Mouse (Mus musculus) neural tube, embryonic 11.5 days (tissue): ENCODE measurements around the gene Vrk3. TPM values are rescaled to one million over a fixed set of nuclear protein-coding genes. Genes with fewer than 3 reads are reported as not detected.
"Not testable (repeated sequence)": the region's sequence is repeated elsewhere in the genome, so short reads cannot be mapped to it uniquely, and the experiment has no call there.

Experiments used
- ATAC-seq: fragments of 200-750 bp; cut with Nextera tagmentation; 2 replicates; pipeline ENCODE4 v1.8.0; 2017; ENCODE audit warnings: moderate number of reproducible peaks, mild to moderate bottlenecking, moderate TSS enrichment, moderate library complexity; ENCODE audit not compliant: insufficient read depth, low FRiP score, low TSS enrichment
- DNase-seq: peaks from one replicate; pipeline ENCODE4 v3.0.0-alpha.2; 2015; ENCODE audit warnings: low spot score
- H3K27ac ChIP-seq: fragments of 300-500 bp; sonication (generic); 2 replicates; pipeline ENCODE4 v1.5.1; 2014; ENCODE audit warnings: low read depth, mild to moderate bottlenecking, low read length
- H3K27me3 ChIP-seq: fragments of 300-500 bp; sonication (generic); 2 replicates; pipeline ENCODE4 v1.6.1; 2014; ENCODE audit warnings: mild to moderate bottlenecking, low read length, mixed read lengths; ENCODE audit not compliant: control insufficient read depth, insufficient read depth
- H3K36me3 ChIP-seq: fragments of 300-500 bp; sonication (generic); 2 replicates; pipeline ENCODE4 v1.6.1; 2014; ENCODE audit warnings: mild to moderate bottlenecking, low read length, moderate library complexity, mixed read lengths; ENCODE audit not compliant: control insufficient read depth, insufficient read depth
- H3K4me1 ChIP-seq: fragments of 300-500 bp; sonication (generic); 2 replicates; pipeline ENCODE4 v1.6.1; 2014; ENCODE audit warnings: low read length, mixed read lengths; ENCODE audit not compliant: control insufficient read depth, insufficient read depth
- H3K4me2 ChIP-seq: fragments of 300-500 bp; sonication (generic); 2 replicates; pipeline ENCODE4 v1.6.1; 2014; ENCODE audit warnings: low read depth, mild to moderate bottlenecking, moderate library complexity
- H3K4me3 ChIP-seq: fragments of 300-500 bp; sonication (generic); 2 replicates; pipeline ENCODE4 v1.5.1; 2014; ENCODE audit warnings: low read depth, low read length
- H3K9ac ChIP-seq: fragments of 300-500 bp; sonication (generic); 2 replicates; pipeline ENCODE4 v1.6.1; 2014; ENCODE audit warnings: mild to moderate bottlenecking, low read length
- H3K9me3 ChIP-seq: fragments of 300-500 bp; sonication (generic); 2 replicates; pipeline ENCODE4 v1.6.1; 2016; ENCODE audit warnings: low read length; ENCODE audit not compliant: control insufficient read depth
- WGBS: fragments of 180-500 bp; shearing (Covaris S2); extraction: QIAGEN DNeasy Blood & Tissue Kit; methylation state at CpG from one replicate; pipeline ENCODE4 v1.1.7; 2014; 5-methylcytosine and 5-hydroxymethylcytosine counted together
- polyA plus RNA-seq: library from polyadenylated mRNA; unstranded; fragments of >200 nt; fragmentation: Nextera tagmentation; extraction: Ambion mirVana; gene quantifications from 2 replicates; pipeline ENCODE4 v1.2.1, GENCODE M21; 2014

Gene Vrk3
- polyA plus RNA-seq, result 37.5 and 41.2 TPM in 2 replicates

DNA sequence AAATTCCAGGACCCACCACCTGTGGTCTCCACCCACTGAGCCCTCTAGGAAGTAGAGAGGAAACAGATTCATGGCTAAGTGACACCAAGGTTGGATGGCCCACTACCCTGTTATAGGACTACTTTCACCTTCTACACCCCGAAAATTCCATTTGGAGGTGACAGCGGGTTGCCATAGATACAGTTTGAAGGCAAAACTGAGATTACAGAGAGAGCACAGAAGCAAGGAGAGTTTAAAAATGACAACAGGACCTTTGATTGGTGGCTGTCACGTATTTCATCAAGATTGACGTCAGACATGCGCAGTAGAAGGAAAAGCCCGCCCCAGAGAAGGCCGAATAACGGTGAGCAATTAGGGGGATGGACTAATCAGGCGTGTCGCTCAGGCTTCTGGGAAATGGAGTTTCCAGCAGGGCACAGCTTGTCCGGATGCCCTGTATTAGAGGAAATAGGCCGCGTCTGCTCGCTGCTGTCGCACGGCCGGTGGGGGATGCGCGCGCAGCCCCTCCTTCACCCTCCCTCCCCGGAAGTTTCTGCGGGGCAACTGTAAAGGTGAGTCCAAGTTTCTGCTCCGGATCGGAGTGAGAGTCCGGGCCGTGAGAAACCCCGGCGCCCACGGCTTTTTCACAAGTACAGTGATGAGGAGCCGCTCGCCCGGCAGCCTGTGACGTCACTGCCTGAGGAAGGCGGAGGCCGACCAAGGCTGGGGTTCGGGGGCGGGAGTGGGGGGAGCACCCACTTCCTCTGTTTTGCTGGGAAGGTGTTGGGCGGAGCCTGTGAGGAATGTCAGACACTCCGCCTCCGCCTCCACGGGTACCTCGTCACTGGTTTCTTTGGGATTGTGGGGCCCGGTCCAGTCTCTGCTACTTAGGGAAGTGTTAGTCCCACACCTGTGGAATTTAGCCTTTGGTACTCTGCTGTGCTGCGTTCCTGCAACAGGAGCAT is at the start of gene Vrk3:
Gene Vrk3, plus strand, starts transcription at position 313 of the 944 bp plus-strand sequence.
- Histone ChIP-seq H3K9me3 (no peaks in the 10 kb centered on the region), H3K27me3 (no peaks in the 10 kb centered on the region), H3K36me3 (no peaks in the 10 kb centered on the region), H3K27ac (no peak within 1 kb of the TSS), H3K9ac (peak within 1 kb of the TSS; percentile 63), H3K4me2 (peak within 1 kb of the TSS; percentile 74), H3K4me3 (peak within 1 kb of the TSS; percentile 74), H3K4me1 (peaks cover 2% of the 10 kb centered on the region; the same call in 1 of the 2 replicates)
- ATAC-seq (peak; percentile 93), DNase-seq (peak; percentile 94)
- under 1% methylated on average over 43 of the region's 44 CpGs for WGBS

GRCm38 (mm10) chr7:44701921-44702320 is 46.3 kb upstream of the Vrk3 start:
- Histone ChIP-seq H3K9ac (no peak overlapping the region), H3K4me3 (no peak overlapping the region), H3K27me3 (no peaks in the 10 kb centered on the region), H3K4me1 (no peaks in the 10 kb centered on the region), H3K36me3 (no peaks in the 10 kb centered on the region), H3K4me2 (no peak overlapping the region), H3K27ac (no peak overlapping the region), H3K9me3 (no peaks in the 10 kb centered on the region)
- ATAC-seq (peak; percentile 53), DNase-seq (peak; percentile 32)
- 10% methylated on average over 6 of the region's 6 CpGs for WGBS

GRCm38 (mm10) chr7:44702985-44703384 is 45.2 kb upstream of the Vrk3 start:
- Histone ChIP-seq H3K9ac (no peak overlapping the region), H3K4me3 (no peak overlapping the region), H3K36me3 (no peaks in the 10 kb centered on the region), H3K27me3 (no peaks in the 10 kb centered on the region), H3K4me2 (no peak overlapping the region), H3K4me1 (no peaks in the 10 kb centered on the region), H3K27ac (no peak overlapping the region), H3K9me3 (no peaks in the 10 kb centered on the region)
- ATAC-seq (no peak), DNase-seq (no peak)
- WGBS, result 75% methylated on average over 8 of the region's 8 CpGs

GRCm38 (mm10) chr7:44704363-44704762 is 43.9 kb upstream of the Vrk3 start:
- DNase-seq, result peak; percentile 27
- H3K9ac ChIP-seq, result no peak overlapping the region
- no peaks in the 10 kb centered on the region for H3K36me3 ChIP-seq
- ATAC-seq, result no peak
- WGBS, result 64% methylated on average over 3 of the region's 3 CpGs
- H3K4me3 ChIP-seq, result no peak overlapping the region
- H3K27ac ChIP-seq, result no peak overlapping the region
- H3K27me3 ChIP-seq, result no peaks in the 10 kb centered on the region
- H3K9me3 ChIP-seq, result no peaks in the 10 kb centered on the region
- no peaks in the 10 kb centered on the region for H3K4me1 ChIP-seq
- no peak overlapping the region for H3K4me2 ChIP-seq

GRCm38 (mm10) chr7:44705086-44705485 is 43.1 kb upstream of the Vrk3 start:
- no peak for ATAC-seq

DNA sequence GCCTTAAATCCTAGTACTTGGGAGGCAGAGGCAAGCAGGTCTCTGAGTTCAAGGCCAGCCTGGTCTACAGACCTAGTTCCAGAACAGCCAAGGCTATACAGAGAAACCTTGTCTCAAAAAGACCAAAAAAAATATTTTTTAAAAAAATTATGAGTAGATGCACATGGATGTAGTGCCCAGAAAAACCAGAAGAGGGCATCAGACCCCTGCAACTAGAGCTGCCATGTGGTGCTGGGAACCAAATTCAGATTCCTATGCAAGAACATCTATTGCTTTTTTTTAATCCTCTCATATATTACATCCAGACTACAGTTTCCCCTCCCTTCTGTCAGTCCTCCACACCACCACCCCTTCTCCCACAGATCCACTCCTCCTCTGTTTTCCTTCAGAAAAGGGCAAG is 41.9 kb upstream of the Vrk3 start:
- no peaks in the 10 kb centered on the region for H3K27me3 ChIP-seq
- H3K4me1 ChIP-seq, result no peaks in the 10 kb centered on the region
- ATAC-seq (no peak), DNase-seq (no peak)
- no peak overlapping the region for H3K9ac ChIP-seq
- no peaks in the 10 kb centered on the region for H3K9me3 ChIP-seq
- no peak overlapping the region for H3K27ac ChIP-seq
- H3K4me2 ChIP-seq, result no peak overlapping the region
- no peak overlapping the region for H3K4me3 ChIP-seq
- H3K36me3 ChIP-seq, result no peaks in the 10 kb centered on the region

More at GRCm38 (mm10) chr7:44705086-44705485, 43.1 kb upstream of the Vrk3 start:
- Histone ChIP-seq H3K27ac (no peak overlapping the region), H3K36me3 (no peaks in the 10 kb centered on the region), H3K27me3 (no peaks in the 10 kb centered on the region), H3K9me3 (no peaks in the 10 kb centered on the region), H3K9ac (no peak overlapping the region), H3K4me1 (no peaks in the 10 kb centered on the region), H3K4me2 (no peak overlapping the region), H3K4me3 (no peak overlapping the region)
- no peak for DNase-seq
- WGBS, result 88% methylated on average over 4 of the region's 4 CpGs

DNA sequence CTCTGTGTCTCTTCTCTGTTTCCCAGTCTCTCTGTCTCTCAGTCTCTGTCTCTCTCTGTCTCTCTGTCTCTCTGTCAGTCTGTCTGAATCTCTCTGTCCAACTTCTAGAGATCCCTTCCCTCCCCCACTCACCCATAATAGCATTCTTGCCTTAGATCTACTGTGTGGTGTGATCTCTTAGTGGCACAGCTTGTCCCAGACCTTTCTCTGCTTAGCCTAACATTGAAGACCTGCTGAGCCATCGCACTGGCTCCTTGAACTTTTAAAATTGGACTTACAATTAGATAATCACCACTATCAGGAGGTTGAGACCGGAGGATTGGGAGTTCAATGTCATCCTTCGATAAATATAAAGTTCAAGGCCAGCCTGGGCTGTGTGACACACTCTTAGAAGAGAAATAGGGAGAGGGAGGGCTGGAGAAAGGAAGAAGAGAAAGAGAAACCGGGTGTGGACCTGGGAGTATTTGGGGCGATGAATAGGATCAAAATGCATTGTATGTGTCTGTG is 41.0 kb upstream of the Vrk3 start:
- no peak for DNase-seq
- no peaks in the 10 kb centered on the region for H3K4me1 ChIP-seq
- H3K27me3 ChIP-seq, result no peaks in the 10 kb centered on the region
- no peak overlapping the region for H3K4me3 ChIP-seq
- no peak overlapping the region for H3K4me2 ChIP-seq
- WGBS, result 89% methylated on average over 5 of the region's 5 CpGs
- no peak overlapping the region for H3K9ac ChIP-seq
- H3K36me3 ChIP-seq, result no peaks in the 10 kb centered on the region
- ATAC-seq, result no peak
- no peaks in the 10 kb centered on the region for H3K9me3 ChIP-seq
- H3K27ac ChIP-seq, result no peak overlapping the region

DNA sequence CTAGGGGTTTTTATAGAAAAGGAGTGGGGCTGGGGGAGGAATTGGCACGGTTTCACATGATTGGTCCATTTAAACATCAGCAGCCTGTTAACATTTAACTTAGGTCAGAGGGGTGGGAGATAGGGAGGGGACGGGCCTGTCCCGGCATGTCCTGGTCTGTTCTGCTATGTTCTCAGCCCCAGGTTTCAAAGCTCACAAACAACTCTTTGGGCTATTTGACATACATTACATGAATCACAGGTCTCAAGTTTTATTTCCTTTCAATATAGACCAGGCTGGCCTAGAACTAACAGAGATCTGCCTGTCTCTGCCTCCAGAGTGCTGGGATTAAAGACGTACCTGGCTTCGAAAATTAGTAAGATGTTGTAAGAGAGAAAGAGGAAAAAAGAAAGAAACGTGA is 40.1 kb upstream of the Vrk3 start:
- not testable (repeated sequence) for H3K4me1 ChIP-seq, H3K36me3 ChIP-seq, DNase-seq, H3K4me2 ChIP-seq, H3K4me3 ChIP-seq, H3K9me3 ChIP-seq, H3K9ac ChIP-seq, H3K27me3 ChIP-seq, H3K27ac ChIP-seq, ATAC-seq
- WGBS, result 88% methylated on average over 6 of the region's 6 CpGs

DNA sequence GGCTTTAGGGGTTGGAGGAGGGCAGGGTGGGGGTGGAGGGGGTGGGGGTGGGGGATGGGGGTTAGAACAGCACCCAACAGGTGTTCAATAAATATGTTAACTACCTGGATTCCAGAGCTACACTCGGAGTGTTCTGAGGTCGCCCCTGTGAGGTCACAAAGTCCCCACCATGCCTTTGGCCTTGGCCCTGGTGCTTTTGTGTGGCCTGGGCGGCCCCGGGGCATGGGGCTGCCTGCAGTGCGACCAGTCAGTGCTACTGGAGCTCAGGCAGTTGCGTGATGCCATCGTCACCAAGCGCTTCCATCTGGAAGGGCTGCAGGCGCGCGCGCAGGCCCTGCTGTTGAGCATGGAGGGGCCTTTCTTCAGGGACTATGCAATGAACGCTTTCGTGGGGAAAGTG is 39.6 kb upstream of the Vrk3 start, which contains the start of gene Izumo2:
Gene Izumo2, plus strand, starts transcription at position 169 of the 400 bp plus-strand sequence.
- no peak for DNase-seq
- 68% methylated on average over 14 of the region's 14 CpGs for WGBS
- H3K9ac ChIP-seq, result no peak within 1 kb of the TSS

More for the DNA sequence above, 39.6 kb upstream of the Vrk3 start, which contains the start of gene Izumo2:
- H3K4me3 ChIP-seq, result no peak within 1 kb of the TSS
- no peaks in the 10 kb centered on the region for H3K27me3 ChIP-seq
- H3K4me2 ChIP-seq, result no peak within 1 kb of the TSS
- ATAC-seq, result no peak
- no peaks in the 10 kb centered on the region for H3K4me1 ChIP-seq
- no peaks in the 10 kb centered on the region for H3K36me3 ChIP-seq
- no peak within 1 kb of the TSS for H3K27ac ChIP-seq
- H3K9me3 ChIP-seq, result no peaks in the 10 kb centered on the region
